Mouse (Mus musculus): Measurements from ENCODE around the gene Abhd8. TPM values are rescaled to one million over a fixed set of nuclear protein-coding genes. Genes with fewer than 3 reads are reported as not detected.

The Abhd8 gene
- polyA plus RNA-seq, 1 experiment from 2014 or later: 44.0 TPM

Other genes starting within 250 kb of the Abhd8 start
- 17.8 and 22.7 TPM in 2 replicates for gene Myo9b, start 190.9 kb downstream of the Abhd8 start, polyA plus RNA-seq (2015; fragmentation: Nextera tagmentation; extraction: Ambion mirVana)
- gene Haus8, start 190.7 kb downstream of the Abhd8 start, polyA plus RNA-seq (2015; fragmentation: Nextera tagmentation; extraction: Ambion mirVana): 49.9 and 53.7 TPM in 2 replicates
- gene Use1, start 96.8 kb downstream of the Abhd8 start, polyA plus RNA-seq (2015; fragmentation: Nextera tagmentation; extraction: Ambion mirVana): 87.4 and 88.8 TPM in 2 replicates
- 8.0 TPM in 2 replicates for gene Ocel1, start 92.4 kb downstream of the Abhd8 start, polyA plus RNA-seq (2015; fragmentation: Nextera tagmentation; extraction: Ambion mirVana)
- 80.9 and 81.8 TPM in 2 replicates for gene Nr2f6, start 81.7 kb downstream of the Abhd8 start, polyA plus RNA-seq (2015; fragmentation: Nextera tagmentation; extraction: Ambion mirVana)
- 10.8 and 10.9 TPM in 2 replicates for gene Ushbp1, start 67.9 kb downstream of the Abhd8 start, polyA plus RNA-seq (2015; fragmentation: Nextera tagmentation; extraction: Ambion mirVana)
- 92.2 and 98.2 TPM in 2 replicates for gene Babam1, start 66.8 kb downstream of the Abhd8 start, polyA plus RNA-seq (2015; fragmentation: Nextera tagmentation; extraction: Ambion mirVana)
- 42.3 and 46.2 TPM in 2 replicates for gene Ankle1, start 57.6 kb downstream of the Abhd8 start, polyA plus RNA-seq (2015; fragmentation: Nextera tagmentation; extraction: Ambion mirVana)
- gene Mrpl34, start 1.3 kb upstream of the Abhd8 start, polyA plus RNA-seq (2015; fragmentation: Nextera tagmentation; extraction: Ambion mirVana): 154 and 164 TPM in 2 replicates
- gene Dda1, start 5.5 kb upstream of the Abhd8 start, polyA plus RNA-seq (2015; fragmentation: Nextera tagmentation; extraction: Ambion mirVana): 90.2 and 92.4 TPM in 2 replicates
- gene Ano8, start 22.3 kb upstream of the Abhd8 start, polyA plus RNA-seq (2015; fragmentation: Nextera tagmentation; extraction: Ambion mirVana): 1.5 and 1.8 TPM in 2 replicates
- 14.6 and 16.1 TPM in 2 replicates for gene Gtpbp3, start 24.4 kb upstream of the Abhd8 start, polyA plus RNA-seq (2015; fragmentation: Nextera tagmentation; extraction: Ambion mirVana)
- gene Plvap, start 48.1 kb upstream of the Abhd8 start, polyA plus RNA-seq (2015; fragmentation: Nextera tagmentation; extraction: Ambion mirVana): 84.8 and 90.0 TPM in 2 replicates
- 0.27 and 0.49 TPM in 2 replicates for gene Ccdc194, start 62.1 kb upstream of the Abhd8 start, polyA plus RNA-seq (2015; fragmentation: Nextera tagmentation; extraction: Ambion mirVana)
- 52.3 and 53.9 TPM in 2 replicates for gene Bst2, start 73.8 kb upstream of the Abhd8 start, polyA plus RNA-seq (2015; fragmentation: Nextera tagmentation; extraction: Ambion mirVana)
- 97.6 and 107 TPM in 2 replicates for gene Mvb12a, start 79.3 kb upstream of the Abhd8 start, polyA plus RNA-seq (2015; fragmentation: Nextera tagmentation; extraction: Ambion mirVana)
- gene Tmem221, start 95.2 kb upstream of the Abhd8 start, polyA plus RNA-seq (2015; fragmentation: Nextera tagmentation; extraction: Ambion mirVana): 4.0 and 7.1 TPM in 2 replicates
- 0.08 and 0.15 TPM in 2 replicates for gene Nxnl1, start 102.9 kb upstream of the Abhd8 start, polyA plus RNA-seq (2015; fragmentation: Nextera tagmentation; extraction: Ambion mirVana)
- gene Slc27a1, start 105.2 kb upstream of the Abhd8 start, polyA plus RNA-seq (2015; fragmentation: Nextera tagmentation; extraction: Ambion mirVana): 37.1 and 38.8 TPM in 2 replicates
- 238 and 243 TPM in 2 replicates for gene Pgls, start 128.5 kb upstream of the Abhd8 start, polyA plus RNA-seq (2015; fragmentation: Nextera tagmentation; extraction: Ambion mirVana)
- gene Fam129c, start 134.0 kb upstream of the Abhd8 start, polyA plus RNA-seq (2015; fragmentation: Nextera tagmentation; extraction: Ambion mirVana): 4.3 and 4.7 TPM in 2 replicates
- 70.6 and 75.1 TPM in 2 replicates for gene Colgalt1, start 147.3 kb upstream of the Abhd8 start, polyA plus RNA-seq (2015; fragmentation: Nextera tagmentation; extraction: Ambion mirVana)
- 1.1 TPM in 2 replicates for gene Unc13a, start 208.1 kb upstream of the Abhd8 start, polyA plus RNA-seq (2015; fragmentation: Nextera tagmentation; extraction: Ambion mirVana)
- gene Jak3, start 212.6 kb upstream of the Abhd8 start, polyA plus RNA-seq (2015; fragmentation: Nextera tagmentation; extraction: Ambion mirVana): 9.1 and 9.6 TPM in 2 replicates
- gene Insl3, start 225.6 kb upstream of the Abhd8 start, polyA plus RNA-seq (2015; fragmentation: Nextera tagmentation; extraction: Ambion mirVana): 1.4 and 2.0 TPM in 2 replicates
- gene B3gnt3, start 238.1 kb upstream of the Abhd8 start, polyA plus RNA-seq (2015; fragmentation: Nextera tagmentation; extraction: Ambion mirVana): 10.4 and 12.2 TPM in 2 replicates

Data from stomach, embryonic 15.5 days (tissue).